Mouse (Mus musculus) liver, embryonic 13.5 days (tissue): ENCODE measurements around the gene Polk. TPM values are rescaled to one million over a fixed set of nuclear protein-coding genes. Genes with fewer than 3 reads are reported as not detected.

ENCODE experiments used
- ATAC-seq: fragments of 200-750 bp; cut with Nextera tagmentation; 2 replicates; pipeline ENCODE4 v1.8.0; 2017; ENCODE audit warnings: low read depth, mild to moderate bottlenecking, moderate number of reproducible peaks, moderate library complexity
- DNase-seq: peaks from one replicate; pipeline ENCODE4 v3.0.0; 2022
- H3K27ac ChIP-seq: fragments of 300-500 bp; sonication (generic); 2 replicates; pipeline ENCODE4 v1.5.1; 2015; ENCODE audit warnings: moderate library complexity, mild to moderate bottlenecking, inconsistent platforms
- H3K27me3 ChIP-seq: fragments of 300-500 bp; sonication (generic); 2 replicates; pipeline ENCODE4 v1.6.1; 2015; ENCODE audit warnings: mild to moderate bottlenecking, inconsistent platforms
- H3K36me3 ChIP-seq: fragments of 300-500 bp; sonication (generic); 2 replicates; pipeline ENCODE4 v1.6.1; 2015; ENCODE audit warnings: mild to moderate bottlenecking, inconsistent platforms
- H3K4me1 ChIP-seq: fragments of 300-500 bp; sonication (generic); replicated peaks from 2 replicates; pipeline ENCODE4 v1.6.1; 2015; ENCODE audit warnings: inconsistent platforms
- H3K4me2 ChIP-seq: fragments of 300-500 bp; sonication (generic); 2 replicates; pipeline ENCODE4 v1.6.1; 2015; ENCODE audit warnings: inconsistent platforms, mild to moderate bottlenecking, moderate library complexity
- H3K4me3 ChIP-seq: fragments of 300-500 bp; sonication (generic); replicated peaks from 2 replicates; pipeline ENCODE4 v1.5.1; 2015; ENCODE audit warnings: mild to moderate bottlenecking, inconsistent platforms
- H3K9ac ChIP-seq: fragments of 300-500 bp; sonication (generic); 2 replicates; pipeline ENCODE4 v1.6.1; 2015; ENCODE audit warnings: mild to moderate bottlenecking, inconsistent platforms
- H3K9me3 ChIP-seq: fragments of 300-500 bp; sonication (generic); replicated peaks from 2 replicates; pipeline ENCODE4 v1.6.1; 2016; ENCODE audit warnings: inconsistent platforms
- WGBS: fragments of 180-500 bp; shearing (Covaris S2); methylation state at CpG from one replicate; pipeline ENCODE4 v1.1.7; 2015; ENCODE audit not compliant: insufficient replicate concordance; 5-methylcytosine and 5-hydroxymethylcytosine counted together
- polyA plus RNA-seq: library from polyadenylated mRNA; unstranded; fragments of >200 nt; fragmentation: Nextera tagmentation; extraction: Ambion mirVana; gene quantifications from 2 replicates; pipeline ENCODE4 v1.2.1, GENCODE M21; 2015

The Polk gene
- polyA plus RNA-seq, 1 experiment from 2014 or later = 3.4 TPM

DNA sequence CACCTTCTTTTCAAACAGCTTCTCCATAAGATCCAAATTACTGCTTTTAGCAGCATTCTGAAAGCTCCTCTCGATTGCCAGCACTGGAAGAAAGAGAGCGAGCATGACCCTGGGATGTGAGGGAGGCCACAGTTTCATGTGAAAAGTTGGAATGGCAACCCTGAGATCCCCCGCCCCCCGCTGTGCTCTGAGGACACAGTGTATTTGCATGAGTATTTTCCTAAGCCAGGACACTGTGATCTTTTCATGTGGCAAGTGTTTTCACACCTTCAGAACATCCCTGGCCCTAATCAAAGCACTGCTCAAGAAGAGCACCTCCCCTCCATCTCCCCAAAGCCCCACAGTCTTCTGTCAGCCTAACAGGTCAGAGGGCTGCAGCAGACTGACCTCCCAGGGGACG is 77.1 kb downstream of the Polk start:
- WGBS = 59% methylated on average over 5 of the region's 5 CpGs
- Histone ChIP-seq H3K27ac (no peak overlapping the region), H3K4me2 (no peak overlapping the region), H3K4me1 (no peaks in the 10 kb centered on the region), H3K9ac (no peak overlapping the region), H3K9me3 (no peaks in the 10 kb centered on the region), H3K27me3 (no peaks in the 10 kb centered on the region), H3K4me3 (no peak overlapping the region), H3K36me3 (no peaks in the 10 kb centered on the region)
- DNase-seq (no peak), ATAC-seq (no peak)

DNA sequence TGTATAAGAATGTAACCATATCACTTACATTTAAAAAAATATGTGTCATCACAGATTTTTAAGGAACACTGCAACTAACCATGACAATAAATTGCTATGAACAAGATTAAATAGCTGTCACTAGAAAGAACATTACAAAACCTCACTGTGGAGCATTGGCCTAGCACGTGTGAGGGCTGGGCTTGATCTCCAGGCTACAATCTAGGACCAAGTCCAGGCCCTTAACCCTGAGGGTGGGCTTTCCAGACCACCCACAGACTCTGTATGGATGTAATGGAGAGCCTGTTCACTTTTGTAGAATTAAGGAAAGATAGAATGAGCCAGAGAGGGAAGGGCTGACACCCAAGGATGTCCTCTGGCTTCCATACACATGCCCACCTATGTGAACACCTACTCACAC is 79.7 kb downstream of the Polk start:
- no peak for DNase-seq
- H3K9ac ChIP-seq = no peak overlapping the region
- no peaks in the 10 kb centered on the region for H3K9me3 ChIP-seq
- H3K4me2 ChIP-seq = no peak overlapping the region
- no peak overlapping the region for H3K27ac ChIP-seq
- 53% methylated on average over 1 of the region's 1 CpGs for WGBS
- ATAC-seq = no peak
- no peaks in the 10 kb centered on the region for H3K36me3 ChIP-seq
- H3K27me3 ChIP-seq = no peaks in the 10 kb centered on the region
- H3K4me3 ChIP-seq = no peak overlapping the region
- H3K4me1 ChIP-seq = no peaks in the 10 kb centered on the region

- Histone ChIP-seq H3K4me3 (no peak overlapping the region), H3K4me1 (no peaks in the 10 kb centered on the region), H3K27ac (no peak overlapping the region), H3K27me3 (no peaks in the 10 kb centered on the region), H3K9ac (no peak overlapping the region), H3K36me3 (no peaks in the 10 kb centered on the region), H3K4me2 (no peak overlapping the region), H3K9me3 (no peaks in the 10 kb centered on the region)
- no peak for ATAC-seq
- WGBS = 59% methylated on average over 4 of the region's 4 CpGs
- no peak for DNase-seq
These were observed 83.8 kb downstream of the Polk start for GRCm38 (mm10) chr13:96458606-96459005.

DNA sequence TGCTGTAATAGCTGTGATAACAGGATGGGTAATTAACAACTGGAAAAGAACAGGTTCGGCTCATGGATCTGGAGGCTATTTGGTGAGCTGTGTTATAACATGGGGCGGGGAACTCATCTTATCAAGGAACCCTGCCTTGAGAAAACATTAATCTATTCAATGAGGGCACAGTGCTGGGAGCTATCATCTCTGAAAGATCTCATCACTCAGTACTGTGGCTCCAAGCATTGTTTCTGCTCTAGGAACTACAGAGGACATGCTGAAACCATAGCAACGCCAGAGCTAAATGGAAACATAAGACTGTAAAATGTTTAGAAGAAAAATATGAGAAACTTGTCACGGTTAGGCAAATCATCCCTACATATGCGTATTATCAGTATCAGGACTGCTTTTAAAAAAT is 84.4 kb downstream of the Polk start:
- DNase-seq (no peak), ATAC-seq (no peak)
- Histone ChIP-seq H3K4me1 (no peaks in the 10 kb centered on the region), H3K4me3 (no peak overlapping the region), H3K27me3 (no peaks in the 10 kb centered on the region), H3K4me2 (no peak overlapping the region), H3K9ac (no peak overlapping the region), H3K9me3 (no peaks in the 10 kb centered on the region), H3K36me3 (no peaks in the 10 kb centered on the region), H3K27ac (no peak overlapping the region)
- 62% methylated on average over 5 of the region's 5 CpGs for WGBS

DNA sequence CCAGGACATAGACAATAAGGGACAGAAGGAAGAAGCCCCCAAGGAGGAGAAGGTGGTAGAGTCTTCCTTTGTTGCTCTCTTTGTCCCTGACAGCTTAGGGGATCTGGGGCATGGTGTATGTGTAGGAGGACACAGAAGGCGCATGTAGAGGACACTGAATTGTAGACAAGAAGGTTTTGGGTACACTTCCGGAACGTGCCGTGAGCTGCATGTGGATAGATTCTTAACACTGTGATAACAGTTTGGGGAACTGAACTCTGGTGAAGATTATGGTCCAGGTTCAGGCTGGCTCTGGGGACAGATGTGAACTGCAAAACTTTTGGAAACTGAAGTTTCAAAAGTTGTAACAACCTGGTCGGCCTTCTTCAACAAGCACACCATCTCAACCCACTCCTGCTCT is 84.8 kb downstream of the Polk start:
- no peak overlapping the region for H3K9ac ChIP-seq
- no peak overlapping the region for H3K27ac ChIP-seq
- no peaks in the 10 kb centered on the region for H3K9me3 ChIP-seq
- no peaks in the 10 kb centered on the region for H3K27me3 ChIP-seq
- H3K36me3 ChIP-seq = no peaks in the 10 kb centered on the region
- H3K4me2 ChIP-seq = no peak overlapping the region
- WGBS = 68% methylated on average over 5 of the region's 5 CpGs
- ATAC-seq = no peak
- DNase-seq = no peak
- no peaks in the 10 kb centered on the region for H3K4me1 ChIP-seq
- no peak overlapping the region for H3K4me3 ChIP-seq

- Histone ChIP-seq H3K27me3 (no peaks in the 10 kb centered on the region), H3K36me3 (no peaks in the 10 kb centered on the region), H3K4me2 (no peak overlapping the region), H3K4me1 (no peaks in the 10 kb centered on the region), H3K4me3 (no peak overlapping the region), H3K9me3 (no peaks in the 10 kb centered on the region), H3K9ac (no peak overlapping the region), H3K27ac (no peak overlapping the region)
- DNase-seq (no peak), ATAC-seq (no peak)
- 62% methylated on average over 3 of the region's 3 CpGs for WGBS
These were observed 88.1 kb downstream of the Polk start for GRCm38 (mm10) chr13:96454288-96454687.

- Histone ChIP-seq H3K4me2 (no peak overlapping the region), H3K9ac (no peak overlapping the region), H3K27ac (no peak overlapping the region), H3K36me3 (no peaks in the 10 kb centered on the region), H3K9me3 (no peaks in the 10 kb centered on the region), H3K27me3 (no peaks in the 10 kb centered on the region), H3K4me1 (no peaks in the 10 kb centered on the region), H3K4me3 (no peak overlapping the region)
- 79% methylated on average over 3 of the region's 3 CpGs for WGBS
- DNase-seq (no peak), ATAC-seq (no peak)
These were observed 89.8 kb downstream of the Polk start for GRCm38 (mm10) chr13:96452621-96453020.

DNA sequence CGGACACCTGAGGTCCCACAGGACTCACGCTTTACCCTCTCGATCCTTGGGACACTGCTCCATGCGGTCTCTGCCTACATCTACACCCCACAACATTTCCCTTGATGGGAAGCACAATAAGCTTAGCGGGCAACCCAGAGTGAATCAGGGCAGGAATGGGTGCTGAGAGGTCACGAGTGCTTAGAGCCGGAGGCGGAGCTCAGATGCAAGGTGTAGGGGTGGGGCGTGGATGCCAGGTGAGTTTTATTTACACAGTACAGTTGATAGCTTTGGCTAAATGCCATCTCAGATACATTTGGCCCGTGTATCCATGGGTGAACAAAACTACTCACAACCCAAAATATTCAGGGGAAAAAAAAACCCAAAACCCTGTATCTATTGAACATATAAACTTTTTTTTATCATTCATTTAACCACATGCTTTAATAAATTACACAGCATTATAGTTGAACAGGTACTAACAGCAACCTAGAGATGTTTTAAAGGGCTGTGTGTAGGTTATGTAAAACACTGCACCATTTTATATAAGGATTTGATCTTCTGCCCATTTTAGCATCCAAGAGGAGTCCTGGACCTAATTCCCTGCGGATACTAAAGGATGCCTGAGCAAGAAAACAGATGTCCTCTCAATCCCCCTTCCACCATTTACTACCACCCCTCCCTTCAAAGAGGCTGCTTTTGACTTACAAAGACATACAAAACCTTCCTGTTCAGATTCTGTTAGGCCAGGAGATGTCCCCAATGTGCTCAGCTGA is 90.8 kb downstream of the Polk start:
- no peak for DNase-seq

GRCm38 (mm10) chr13:96450869-96451268 is 91.5 kb downstream of the Polk start:
- Histone ChIP-seq H3K9ac (no peak overlapping the region), H3K4me2 (no peak overlapping the region), H3K9me3 (no peaks in the 10 kb centered on the region), H3K36me3 (no peaks in the 10 kb centered on the region), H3K27ac (no peak overlapping the region), H3K27me3 (no peaks in the 10 kb centered on the region), H3K4me1 (no peaks in the 10 kb centered on the region), H3K4me3 (no peak overlapping the region)
- WGBS = 75% methylated on average over 7 of the region's 7 CpGs
- no peak for ATAC-seq
- no peak for DNase-seq

More for the DNA sequence above, 90.8 kb downstream of the Polk start:
- H3K4me2 ChIP-seq = no peak overlapping the region
- no peak overlapping the region for H3K27ac ChIP-seq
- no peak overlapping the region for H3K4me3 ChIP-seq
- H3K36me3 ChIP-seq = no peaks in the 10 kb centered on the region
- 76% methylated on average over 11 of the region's 11 CpGs for WGBS
- no peaks in the 10 kb centered on the region for H3K4me1 ChIP-seq
- no peak for ATAC-seq
- no peak overlapping the region for H3K9ac ChIP-seq
- H3K27me3 ChIP-seq = no peaks in the 10 kb centered on the region
- no peaks in the 10 kb centered on the region for H3K9me3 ChIP-seq

- WGBS = 79% methylated on average over 11 of the region's 11 CpGs
- no peak overlapping the region for H3K4me2 ChIP-seq
- no peaks in the 10 kb centered on the region for H3K9me3 ChIP-seq
- no peak overlapping the region for H3K27ac ChIP-seq
- H3K4me3 ChIP-seq = no peak overlapping the region
- no peaks in the 10 kb centered on the region for H3K4me1 ChIP-seq
- no peaks in the 10 kb centered on the region for H3K36me3 ChIP-seq
- H3K27me3 ChIP-seq = no peaks in the 10 kb centered on the region
- H3K9ac ChIP-seq = no peak overlapping the region
- DNase-seq (no peak), ATAC-seq (no peak)
These were observed 92.0 kb downstream of the Polk start for GRCm38 (mm10) chr13:96450205-96450856.

GRCm38 (mm10) chr13:96440436-96440835 is 101.9 kb downstream of the Polk start:
- Histone ChIP-seq H3K4me1 (peaks cover 10% of the 10 kb centered on the region), H3K27ac (no peak overlapping the region), H3K27me3 (no peaks in the 10 kb centered on the region), H3K4me2 (no peak overlapping the region), H3K9ac (no peak overlapping the region), H3K36me3 (no peaks in the 10 kb centered on the region), H3K9me3 (no peaks in the 10 kb centered on the region), H3K4me3 (no peak overlapping the region)
- no peak for DNase-seq
- whole genome bisulfite sequencing = 79% methylated on average over 4 of the region's 4 CpGs
- no peak for ATAC-seq

GRCm38 (mm10) chr13:96436921-96437320 is 105.5 kb downstream of the Polk start:
- Histone ChIP-seq H3K4me1 (peaks cover 42% of the 10 kb centered on the region), H3K27ac (no peak overlapping the region), H3K4me3 (no peak overlapping the region), H3K4me2 (no peak overlapping the region), H3K27me3 (no peaks in the 10 kb centered on the region), H3K36me3 (no peaks in the 10 kb centered on the region), H3K9ac (no peak overlapping the region), H3K9me3 (no peaks in the 10 kb centered on the region)
- WGBS = 67% methylated on average over 1 of the region's 1 CpGs
- DNase-seq (no peak), ATAC-seq (no peak)
